Mouse (Mus musculus) olfactory bulb, adult 2 months (tissue): ENCODE data around the gene Ino80d.

Source experiments
- CTCF ChIP-seq: fragments of 200-500 bp; IDR thresholded peaks from 2 replicates; pipeline ENCODE4 v1.5.1; 2012; ENCODE audit warnings: low read depth, mild to moderate bottlenecking, low read length, moderate library complexity; ENCODE audit not compliant: insufficient read depth
- POLR2A ChIP-seq: fragments of 200-500 bp; IDR thresholded peaks from 2 replicates; pipeline ENCODE4 v1.6.1; 2012; ENCODE audit warnings: mild to moderate bottlenecking, low read depth, low read length, moderate library complexity; ENCODE audit not compliant: insufficient read depth

- TF ChIP-seq CTCF: no peak
- no peak for TF ChIP-seq POLR2A
Measured at GRCm38 (mm10) chr1:63112865-63113261, 1.6 kb downstream of the Ino80d start.
